Mouse (Mus musculus) heart, embryonic 12.5 days (tissue): ENCODE measurements around the gene Il13. TPM values are rescaled to one million over a fixed set of nuclear protein-coding genes. Genes with fewer than 3 reads are reported as not detected.

ENCODE experiments used
- ATAC-seq: fragments of 200-750 bp; cut with Nextera tagmentation; 2 replicates; pipeline ENCODE4 v1.8.0; 2017; ENCODE audit warnings: moderate TSS enrichment, moderate library complexity; ENCODE audit not compliant: insufficient number of reproducible peaks, low FRiP score
- H3K27ac ChIP-seq: fragments of 300-500 bp; sonication (generic); 2 replicates; pipeline ENCODE4 v1.5.1; 2016; ENCODE audit warnings: mild to moderate bottlenecking, moderate library complexity; ENCODE audit not compliant: poor library complexity, severe bottlenecking
- H3K27me3 ChIP-seq: fragments of 300-500 bp; sonication (generic); replicated peaks from 2 replicates; pipeline ENCODE4 v1.6.1; 2016; ENCODE audit warnings: mild to moderate bottlenecking, moderate library complexity
- H3K36me3 ChIP-seq: fragments of 300-500 bp; sonication (generic); 2 replicates; pipeline ENCODE4 v1.6.1; 2016; ENCODE audit warnings: mild to moderate bottlenecking, moderate library complexity
- H3K4me1 ChIP-seq: fragments of 300-500 bp; sonication (generic); replicated peaks from 2 replicates; pipeline ENCODE4 v1.6.1; 2016; ENCODE audit warnings: mild to moderate bottlenecking
- H3K4me2 ChIP-seq: fragments of 300-500 bp; sonication (generic); 2 replicates; pipeline ENCODE4 v1.6.1; 2016; ENCODE audit warnings: mild to moderate bottlenecking, moderate library complexity
- H3K4me3 ChIP-seq: fragments of 300-500 bp; sonication (generic); 2 replicates; pipeline ENCODE4 v1.5.1; 2016; ENCODE audit warnings: mild to moderate bottlenecking
- H3K9ac ChIP-seq: fragments of 300-500 bp; sonication (generic); 2 replicates; pipeline ENCODE4 v1.6.1; 2016; ENCODE audit warnings: mild to moderate bottlenecking, moderate library complexity
- H3K9me3 ChIP-seq: fragments of 300-500 bp; sonication (generic); replicated peaks from 2 replicates; pipeline ENCODE4 v1.6.1; 2016; ENCODE audit warnings: mild to moderate bottlenecking, moderate library complexity
- WGBS: fragments of 180-500 bp; shearing (Covaris S2); methylation state at CpG from one replicate; pipeline ENCODE4 v1.1.7; 2016; 5-methylcytosine and 5-hydroxymethylcytosine counted together
- polyA plus RNA-seq: library from polyadenylated mRNA; unstranded; fragments of >200 nt; fragmentation: Nextera tagmentation; extraction: Ambion mirVana; gene quantifications from 2 replicates; pipeline ENCODE4 v1.2.1, GENCODE M21; 2016

Il13 gene
- not detected in 2 replicates for polyA plus RNA-seq

DNA sequence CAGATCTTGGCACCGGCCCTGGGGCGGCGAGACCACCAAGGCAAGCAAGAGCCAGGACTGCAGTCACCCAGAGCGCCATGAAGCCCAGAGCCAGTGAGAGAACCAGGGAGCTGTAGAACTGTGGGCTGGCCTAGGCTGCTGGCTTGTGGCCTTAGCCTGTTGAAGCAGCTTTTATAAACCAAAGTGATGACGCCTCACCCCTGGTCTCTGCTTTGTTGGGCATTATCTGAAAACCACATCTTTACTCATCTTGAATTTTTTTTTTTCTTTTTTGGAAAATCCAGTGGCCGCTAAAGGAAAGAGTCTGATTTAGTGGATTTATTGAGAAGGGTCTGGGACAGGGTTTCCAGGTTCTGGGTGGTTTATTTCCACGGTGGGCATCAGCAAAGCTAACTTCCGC, at the start of gene Il13:
Gene Il13 (minus strand): TSS at position 147 of the 400 bp plus-strand sequence.
- Histone ChIP-seq H3K4me1 (peaks cover 16% of the 10 kb centered on the region), H3K27me3 (peaks cover 26% of the 10 kb centered on the region), H3K27ac (no peak within 1 kb of the TSS), H3K4me2 (no peak within 1 kb of the TSS), H3K9me3 (no peaks in the 10 kb centered on the region), H3K4me3 (no peak within 1 kb of the TSS), H3K9ac (no peak within 1 kb of the TSS), H3K36me3 (no peaks in the 10 kb centered on the region)
- no peak for ATAC-seq
- WGBS, result 89% methylated on average over 8 of the region's 8 CpGs

DNA sequence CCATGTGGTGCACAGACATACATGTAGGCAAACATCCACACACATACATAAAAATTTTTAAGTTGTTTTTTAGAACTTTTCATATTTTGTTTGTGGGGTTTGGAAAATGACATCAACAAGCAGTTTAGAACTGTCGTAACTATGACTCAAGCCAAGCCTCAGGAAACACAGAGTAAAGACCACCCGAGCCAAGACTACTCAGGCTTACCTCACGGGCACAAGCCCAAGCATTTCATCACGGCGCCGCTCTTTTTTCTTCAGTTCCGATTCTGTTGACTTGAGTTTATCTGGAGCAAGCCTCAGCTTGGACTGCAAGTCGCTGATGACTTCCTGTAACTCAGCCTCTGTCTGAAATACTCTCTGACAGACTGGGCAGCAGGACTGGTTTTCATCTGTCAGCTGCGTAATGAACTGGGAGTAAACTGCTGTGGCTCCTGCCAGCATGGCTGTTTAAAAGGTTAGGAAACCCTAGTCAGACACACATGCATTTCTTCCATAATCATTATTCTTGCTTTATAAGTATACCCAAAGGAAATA, 48.6 kb upstream of the Il13 start:
- ATAC-seq, result 0 out of 2 replicates have a peak, but pooled peaks have one; percentile 42
- Histone ChIP-seq H3K27ac (peak overlapping the region; percentile 76), H3K4me2 (peak overlapping the region; percentile 7; the same call in 1 of the 2 replicates), H3K27me3 (no peaks in the 10 kb centered on the region), H3K9ac (no peak overlapping the region), H3K9me3 (no peaks in the 10 kb centered on the region), H3K4me3 (no peak overlapping the region), H3K36me3 (peaks cover 29% of the 10 kb centered on the region), H3K4me1 (peaks cover 15% of the 10 kb centered on the region)
- WGBS, result 41% methylated on average over 9 of the region's 9 CpGs

DNA sequence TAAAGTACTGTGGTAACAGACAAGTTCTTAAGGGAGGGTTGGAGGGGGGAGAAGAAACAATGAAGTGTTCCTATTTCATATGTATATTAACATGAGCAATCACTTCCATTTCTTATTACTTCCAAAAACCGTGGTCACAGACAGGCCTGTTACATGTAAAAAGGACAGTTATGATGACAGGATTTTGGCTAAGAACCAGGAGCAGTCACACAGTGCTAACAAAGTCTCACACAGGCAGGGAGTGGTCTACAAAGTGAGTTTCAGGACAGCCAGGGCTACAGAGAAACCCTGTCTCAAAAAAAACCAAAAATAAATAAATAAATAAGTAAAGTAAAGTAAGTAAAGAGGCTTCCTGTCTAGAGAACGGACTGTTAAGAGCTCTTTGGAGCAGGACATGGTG, 47.7 kb upstream of the Il13 start:
- ATAC-seq, result no peak
- Histone ChIP-seq H3K27ac (peak overlapping the region; percentile 76), H3K36me3 (peaks cover 31% of the 10 kb centered on the region), H3K4me2 (peak overlapping the region; percentile 7; the same call in 1 of the 2 replicates), H3K4me1 (peaks cover 15% of the 10 kb centered on the region), H3K9me3 (no peaks in the 10 kb centered on the region), H3K4me3 (no peak overlapping the region), H3K27me3 (no peaks in the 10 kb centered on the region), H3K9ac (no peak overlapping the region)
- WGBS, result 32% methylated on average over 2 of the region's 2 CpGs

GRCm38 (mm10) chr11:53681686-53682085, 47.2 kb upstream of the Il13 start:
- WGBS, result 96% methylated on average over 2 of the region's 2 CpGs
- Histone ChIP-seq H3K4me3 (no peak overlapping the region), H3K27ac (no peak overlapping the region), H3K36me3 (peaks cover 31% of the 10 kb centered on the region), H3K9me3 (no peaks in the 10 kb centered on the region), H3K27me3 (no peaks in the 10 kb centered on the region), H3K4me2 (no peak overlapping the region), H3K4me1 (peaks cover 15% of the 10 kb centered on the region), H3K9ac (no peak overlapping the region)
- ATAC-seq, result no peak

- Histone ChIP-seq H3K27ac (no peak overlapping the region), H3K27me3 (no peaks in the 10 kb centered on the region), H3K9ac (no peak overlapping the region), H3K4me1 (peaks cover 15% of the 10 kb centered on the region), H3K4me3 (no peak overlapping the region), H3K4me2 (no peak overlapping the region), H3K36me3 (peaks cover 44% of the 10 kb centered on the region), H3K9me3 (no peaks in the 10 kb centered on the region)
- no peak for ATAC-seq
- WGBS, result 86% methylated on average over 4 of the region's 4 CpGs
These were observed 45.6 kb upstream of the Il13 start for GRCm38 (mm10) chr11:53680141-53680540.

DNA sequence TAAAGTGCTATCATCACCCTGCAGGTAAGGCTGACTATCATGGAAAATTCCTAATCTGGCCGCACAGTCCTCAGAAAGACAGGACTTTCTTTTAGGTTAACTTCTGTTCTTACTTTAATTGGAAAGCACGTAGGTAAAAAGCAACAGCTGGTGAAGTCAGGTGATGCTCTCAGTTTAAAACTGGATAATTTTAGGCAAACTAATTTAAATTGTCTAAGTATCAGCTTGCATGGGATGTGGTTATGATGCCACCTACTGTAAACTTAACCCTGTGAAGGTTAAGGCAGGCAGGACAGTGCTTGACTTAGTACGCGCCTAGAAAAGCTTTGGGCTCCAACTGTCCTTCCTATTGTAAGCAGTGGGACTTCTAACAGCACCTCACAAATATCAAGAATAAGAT, 36.9 kb upstream of the Il13 start:
- WGBS, result 94% methylated on average over 4 of the region's 4 CpGs
- H3K9ac ChIP-seq, result no peak overlapping the region
- ATAC-seq, result no peak

GRCm38 (mm10) chr11:53664091-53664490, 29.6 kb upstream of the Il13 start:
- H3K4me1 ChIP-seq, result peaks cover 18% of the 10 kb centered on the region
- no peak overlapping the region for H3K4me3 ChIP-seq
- peaks cover 37% of the 10 kb centered on the region for H3K36me3 ChIP-seq
- no peak overlapping the region for H3K4me2 ChIP-seq
- H3K27ac ChIP-seq, result no peak overlapping the region
- no peaks in the 10 kb centered on the region for H3K9me3 ChIP-seq
- WGBS, result 75% methylated on average over 5 of the region's 5 CpGs
- no peak overlapping the region for H3K9ac ChIP-seq
- no peaks in the 10 kb centered on the region for H3K27me3 ChIP-seq
- no peak for ATAC-seq

More for the DNA sequence above, 36.9 kb upstream of the Il13 start:
- H3K27ac ChIP-seq, result no peak overlapping the region
- no peak overlapping the region for H3K4me2 ChIP-seq
- no peaks in the 10 kb centered on the region for H3K4me1 ChIP-seq
- no peak overlapping the region for H3K4me3 ChIP-seq
- peaks cover 61% of the 10 kb centered on the region for H3K36me3 ChIP-seq
- H3K9me3 ChIP-seq, result no peaks in the 10 kb centered on the region
- no peaks in the 10 kb centered on the region for H3K27me3 ChIP-seq

GRCm38 (mm10) chr11:53662794-53663674, 28.5 kb upstream of the Il13 start:
- Histone ChIP-seq H3K27me3 (no peaks in the 10 kb centered on the region), H3K27ac (no peak overlapping the region), H3K4me3 (no peak overlapping the region), H3K4me2 (no peak overlapping the region), H3K9ac (no peak overlapping the region), H3K36me3 (peaks cover 29% of the 10 kb centered on the region), H3K9me3 (no peaks in the 10 kb centered on the region), H3K4me1 (peaks cover 20% of the 10 kb centered on the region)
- ATAC-seq, result no peak
- 40% methylated on average over 14 of the region's 14 CpGs for WGBS

- no peak overlapping the region for H3K9ac ChIP-seq
- no peak overlapping the region for H3K4me2 ChIP-seq
- no peaks in the 10 kb centered on the region for H3K27me3 ChIP-seq
- 41% methylated on average over 6 of the region's 6 CpGs for WGBS
- no peak overlapping the region for H3K4me3 ChIP-seq
- H3K27ac ChIP-seq, result no peak overlapping the region
- H3K9me3 ChIP-seq, result no peaks in the 10 kb centered on the region
- peaks cover 37% of the 10 kb centered on the region for H3K4me1 ChIP-seq
- ATAC-seq, result no peak
- peaks cover 4% of the 10 kb centered on the region for H3K36me3 ChIP-seq
These were observed 23.3 kb upstream of the Il13 start for GRCm38 (mm10) chr11:53657828-53658227.

DNA sequence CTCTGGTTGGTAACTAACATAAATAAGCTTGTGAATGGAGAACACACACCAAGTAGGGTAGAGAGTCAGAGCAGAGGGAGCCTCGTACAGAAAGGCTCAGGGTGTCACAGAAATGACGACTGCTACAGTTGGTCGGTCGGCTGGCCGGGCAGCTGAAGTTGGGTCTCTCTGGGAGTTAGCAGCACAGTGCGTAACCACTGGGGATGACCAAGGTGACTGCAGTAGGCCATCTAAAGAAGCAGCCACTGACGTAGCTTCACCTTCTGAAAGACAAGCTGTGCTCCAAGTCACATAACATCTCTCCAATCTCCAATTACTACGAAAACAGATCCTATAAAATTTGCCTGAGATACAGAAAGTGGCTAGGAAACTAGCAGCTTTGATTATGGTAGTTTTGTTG, 22.9 kb upstream of the Il13 start:
- no peak overlapping the region for H3K27ac ChIP-seq
- no peaks in the 10 kb centered on the region for H3K27me3 ChIP-seq
- no peaks in the 10 kb centered on the region for H3K9me3 ChIP-seq
- no peak overlapping the region for H3K4me3 ChIP-seq
- WGBS, result 72% methylated on average over 8 of the region's 8 CpGs
- no peak for ATAC-seq
- peaks cover 7% of the 10 kb centered on the region for H3K36me3 ChIP-seq
- no peak overlapping the region for H3K4me2 ChIP-seq
- no peak overlapping the region for H3K9ac ChIP-seq
- H3K4me1 ChIP-seq, result peaks cover 34% of the 10 kb centered on the region

DNA sequence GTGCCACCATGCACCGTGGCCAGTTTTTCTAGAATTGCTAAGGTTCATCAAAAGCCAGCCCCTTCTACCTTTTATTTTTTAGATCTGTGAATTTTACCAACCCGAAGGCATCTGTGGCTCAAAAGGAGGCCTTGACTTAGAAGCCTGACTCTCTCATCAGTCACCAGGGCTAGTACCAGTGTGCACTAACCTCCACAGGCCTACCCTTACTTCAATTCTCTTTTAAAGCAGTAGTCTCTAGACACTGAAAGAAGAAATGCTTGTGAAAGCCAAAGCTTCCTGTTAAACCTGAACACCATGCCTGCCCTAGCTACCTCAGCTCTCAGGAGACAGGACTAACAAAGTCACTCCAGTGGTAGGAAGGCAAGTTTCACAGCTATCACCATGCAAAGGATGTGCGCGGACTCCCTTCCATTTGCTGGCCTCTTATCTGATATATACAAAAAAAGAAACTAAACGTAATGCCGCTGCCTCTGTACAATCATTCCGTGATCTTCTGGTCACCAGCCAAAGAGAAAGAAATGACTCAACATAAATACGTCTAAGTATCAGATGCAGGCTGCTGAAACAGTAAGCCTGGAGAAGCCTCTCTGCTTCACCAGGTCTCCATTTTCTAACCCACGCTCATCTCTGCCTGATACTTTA, 22.2 kb upstream of the Il13 start:
- Histone ChIP-seq H3K9me3 (no peaks in the 10 kb centered on the region), H3K4me1 (peaks cover 34% of the 10 kb centered on the region), H3K4me3 (no peak overlapping the region), H3K27me3 (no peaks in the 10 kb centered on the region), H3K36me3 (peaks cover 13% of the 10 kb centered on the region), H3K27ac (no peak overlapping the region), H3K4me2 (no peak overlapping the region), H3K9ac (no peak overlapping the region)
- no peak for ATAC-seq
- WGBS, result 43% methylated on average over 9 of the region's 9 CpGs
